Mouse (Mus musculus) left cerebral cortex, adult 8-10 months (tissue): ENCODE measurements around the gene Sprr2b. TPM values are rescaled to one million over a fixed set of nuclear protein-coding genes. Genes with fewer than 3 reads are reported as not detected.
"Not testable (repeated sequence)": the region's sequence is repeated elsewhere in the genome, so short reads cannot be mapped to it uniquely, and the experiment has no call there.

Experiments
- DNase-seq, 2 experiments: peaks; one replicate each; pipeline ENCODE4 v3.0.0; 2022; ENCODE audit warnings: low spot score in 2 of 2
- total RNA-seq, 4 experiments: library from RNA; stranded (reverse); gene quantifications; 2 replicates each; pipeline ENCODE4 v1.2.4; 2022

Sprr2b gene
- total RNA-seq, result not detected

GRCm38 (mm10) chr3:92316320-92316719, at the start of gene Sprr2b:
TSS of gene Sprr2b (plus strand) at chr3:92316620.
- DNase-seq, result no peak

- DNase-seq, result not testable (repeated sequence)
Observed at GRCm38 (mm10) chr3:92271414-92271985, 44.9 kb upstream of the Sprr2b start.

GRCm38 (mm10) chr3:92273504-92273903, 42.9 kb upstream of the Sprr2b start:
- DNase-seq, result not testable (repeated sequence)

GRCm38 (mm10) chr3:92274018-92274417, 42.4 kb upstream of the Sprr2b start:
- DNase-seq, result not testable (repeated sequence)

GRCm38 (mm10) chr3:92279663-92280062, 36.8 kb upstream of the Sprr2b start:
- DNase-seq, result not testable (repeated sequence)

- DNase-seq, result not testable (repeated sequence)
Observed at GRCm38 (mm10) chr3:92280963-92281606, 35.3 kb upstream of the Sprr2b start.

- DNase-seq, result not testable (repeated sequence)
Observed at GRCm38 (mm10) chr3:92285101-92285500, 31.3 kb upstream of the Sprr2b start, which contains the start of gene Sprr2a3. TSS of gene Sprr2a3 (plus strand) at chr3:92285417.

GRCm38 (mm10) chr3:92288489-92288888, 27.9 kb upstream of the Sprr2b start:
- not testable (repeated sequence) for DNase-seq

- DNase-seq, result no peak
Observed at GRCm38 (mm10) chr3:92307406-92307805, 9.0 kb upstream of the Sprr2b start.

GRCm38 (mm10) chr3:92317384-92317783, 964 bp downstream of the Sprr2b start:
- no peak for DNase-seq

- no peak for DNase-seq
Observed at GRCm38 (mm10) chr3:92336278-92336677, 19.9 kb downstream of the Sprr2b start.

GRCm38 (mm10) chr3:92338840-92339239, 22.4 kb downstream of the Sprr2b start, which contains the start of gene Sprr2d:
TSS of gene Sprr2d (plus strand) at chr3:92339140.
- DNase-seq, result no peak

- no peak for DNase-seq
Observed at GRCm38 (mm10) chr3:92351843-92352242, 35.4 kb downstream of the Sprr2b start, which contains the start of gene Sprr2e. TSS of gene Sprr2e (plus strand) at chr3:92352143.

- no peak for DNase-seq
Observed at GRCm38 (mm10) chr3:92361619-92362018, 45.2 kb downstream of the Sprr2b start.

GRCm38 (mm10) chr3:92364887-92365286, 48.5 kb downstream of the Sprr2b start, which contains the start of gene Sprr2f:
TSS of gene Sprr2f (plus strand) at chr3:92365187.
- no peak for DNase-seq

Other genes with a start within 250 kb of the Sprr2b start
- 1 to 10 TPM; 1.9 to 3.2 (median 2.4) TPM for gene Lor, start 233.5 kb upstream of the Sprr2b start, total RNA-seq
- not detected for gene Prr9, start 192.7 kb upstream of the Sprr2b start, total RNA-seq
- gene Lelp1, start 173.9 kb upstream of the Sprr2b start, total RNA-seq, result not detected
- not detected for gene Sprr2a1, start 100.8 kb upstream of the Sprr2b start, total RNA-seq
- not detected for gene Sprr2a2, start 100.7 kb upstream of the Sprr2b start, total RNA-seq
- gene Sprr2a3, start 31.2 kb upstream of the Sprr2b start, total RNA-seq, result not detected
- not detected for gene Sprr2d, start 22.5 kb downstream of the Sprr2b start, total RNA-seq
- gene Sprr2e, start 35.5 kb downstream of the Sprr2b start, total RNA-seq, result not detected
- not detected for gene Sprr2f, start 48.6 kb downstream of the Sprr2b start, total RNA-seq
- not detected for gene Sprr2h, start 69.1 kb downstream of the Sprr2b start, total RNA-seq
- not detected for gene Sprr2i, start 91.4 kb downstream of the Sprr2b start, total RNA-seq
- not detected for gene Sprr2j-ps, start 101.5 kb downstream of the Sprr2b start, total RNA-seq
- 1 to 10 TPM in 3 of 4 experiments, not detected in 1; 2.3 to 3.3 (median 3.2) TPM for gene Gm9774, start 112.8 kb downstream of the Sprr2b start, total RNA-seq
- not detected for gene Sprr2k, start 116.0 kb downstream of the Sprr2b start, total RNA-seq
- not detected for gene Sprr1b, start 122.2 kb downstream of the Sprr2b start, total RNA-seq
- gene Sprr3, start 142.1 kb downstream of the Sprr2b start, total RNA-seq, result not detected
- not detected for gene Sprr1a, start 169.3 kb downstream of the Sprr2b start, total RNA-seq
- not detected for gene Sprr4, start 183.9 kb downstream of the Sprr2b start, total RNA-seq
- gene 2310046K23Rik, start 217.9 kb downstream of the Sprr2b start, total RNA-seq, result not detected